In genomic region chr1:20760331-20760730, GRCm38 (mm10) we compare ENCODE assay signal across 23 mouse cellular contexts. TPM values are rescaled to one million over a fixed set of nuclear protein-coding genes. Genes with fewer than 3 reads are reported as not detected.
"Had no signal": no experiment of that assay in that cellular context is flagged by ENCODE, and none has a peak within 500 bp of the region (broad histone marks: within the 10 kb centered on the region; RNA-seq: fewer than 3 reads in every experiment).

No protein-coding gene starts in this region.

- H3K4me1 ChIP-seq: midbrain, embryonic 10.5 days; midbrain, embryonic 13.5 days; neural tube, embryonic 15.5 days had no signal

- H3K36me3 ChIP-seq: midbrain, embryonic 10.5 days; midbrain, embryonic 13.5 days; neural tube, embryonic 13.5 days; neural tube, embryonic 15.5 days had no signal

- H3K27me3 ChIP-seq: midbrain, embryonic 13.5 days; neural tube, embryonic 13.5 days; neural tube, embryonic 15.5 days had no signal

- H3K9ac ChIP-seq: lung, embryonic 14.5 days; midbrain, embryonic 13.5 days; neural tube, embryonic 13.5 days; neural tube, embryonic 15.5 days had no signal

- H3K4me2 ChIP-seq: lung, embryonic 14.5 days; midbrain, embryonic 13.5 days; neural tube, embryonic 13.5 days; neural tube, embryonic 15.5 days had no signal

- H3K9me3 ChIP-seq: midbrain, embryonic 10.5 days; midbrain, embryonic 13.5 days; neural tube, embryonic 13.5 days; neural tube, embryonic 15.5 days had no signal

- ATAC-seq: midbrain, embryonic 13.5 days; midbrain, embryonic 16.5 days had no signal

- DNase-seq: lung, adult 18-20 months; lung, postnatal 4 days; right cerebral cortex, postnatal 4 days; spleen, adult 18-20 months; thymus, adult 2 months; thymus, postnatal 25 days; thymus, postnatal 4 days had no signal

- H3K4me3 ChIP-seq: midbrain, embryonic 10.5 days; midbrain, embryonic 13.5 days; myocyte; neural tube, embryonic 13.5 days; neural tube, embryonic 15.5 days had no signal

- H3K27ac ChIP-seq: midbrain, embryonic 10.5 days; midbrain, embryonic 13.5 days; neural tube, embryonic 13.5 days; neural tube, embryonic 15.5 days had no signal

RNA-seq across cellular contexts. Expression of gene Il17a, which starts 29.6 kb away (rescaled TPM):
- total RNA-seq: megakaryocyte, adult 5-6 weeks; megakaryocyte-erythroid progenitor cell, adult 5-6 weeks had no signal
- polyA plus RNA-seq: liver, embryonic 16.5 days; lung, embryonic 14.5 days; lung, embryonic 16.5 days; midbrain, embryonic 10.5 days; midbrain, embryonic 13.5 days; midbrain, embryonic 16.5 days; myocyte; neural tube, embryonic 11.5 days; neural tube, embryonic 13.5 days; neural tube, embryonic 15.5 days; stomach, embryonic 14.5 days; stomach, embryonic 16.5 days; urinary bladder, adult 2 months had no signal

RNA-seq across cellular contexts. Expression of gene Il17f, which starts 30.1 kb away (rescaled TPM):
- total RNA-seq: megakaryocyte-erythroid progenitor cell, adult 5-6 weeks had no signal
- polyA plus RNA-seq: liver, embryonic 16.5 days; lung, embryonic 14.5 days; lung, embryonic 16.5 days; midbrain, embryonic 10.5 days; midbrain, embryonic 16.5 days; myocyte; neural tube, embryonic 13.5 days; neural tube, embryonic 15.5 days; small intestine, adult 2 months; stomach, embryonic 14.5 days; stomach, embryonic 16.5 days had no signal
